Mouse (Mus musculus): ENCODE results near the gene Gm17026. TPM values are rescaled to one million over a fixed set of nuclear protein-coding genes. Genes with fewer than 3 reads are reported as not detected.
"Not testable (repeated sequence)": the region's sequence is repeated elsewhere in the genome, so short reads cannot be mapped to it uniquely, and the experiment has no call there.

The Gm17026 gene
- total RNA-seq (2014; fragmentation: Nextera tagmentation): not detected in 2 replicates
- not detected in 2 replicates for total RNA-seq (2017)
- not detected in 2 replicates for polyA plus RNA-seq (2012)

DNA sequence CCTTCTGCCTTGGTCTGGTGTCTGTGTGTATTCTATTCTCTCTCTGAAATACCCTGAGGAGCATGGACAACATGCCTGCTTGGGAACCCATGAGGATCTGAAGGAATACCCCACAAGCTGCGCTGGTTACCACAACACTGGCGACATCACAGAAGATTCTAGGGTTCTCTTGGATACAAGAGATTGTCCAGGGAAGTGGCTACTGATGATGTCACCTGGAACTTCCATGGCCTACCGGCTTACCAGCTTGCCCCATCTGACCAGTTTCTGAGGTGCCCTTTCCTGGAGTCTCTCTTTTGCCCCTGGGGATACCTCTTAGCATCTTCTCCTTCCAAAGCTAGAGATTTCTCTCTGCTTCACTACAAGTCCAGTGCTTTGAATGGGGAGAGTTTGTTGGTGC is at the start of gene Gm17026:
Gm17026 (minus strand) TSS at position 101 of the 400 bp plus-strand sequence.
- not testable (repeated sequence) for H3K27me3 ChIP-seq (ENCODE audit: insufficient read depth, low read length); ATAC-seq (ENCODE audit: extremely low read depth, insufficient number of reproducible peaks, low FRiP score, poor library complexity, severe bottlenecking); DNase-seq (ENCODE audit: low spot score); H3K36me3 ChIP-seq (replicated peaks); H3K4me1 ChIP-seq (ENCODE audit: insufficient read depth, low read depth, low read length); H3K9me3 ChIP-seq (replicated peaks); H3K4me3 ChIP-seq (ENCODE audit: low read depth, low read length)

- not testable (repeated sequence) for H3K4me3 ChIP-seq (ENCODE audit: low read depth, low read length); H3K36me3 ChIP-seq (replicated peaks); ATAC-seq (ENCODE audit: extremely low read depth, insufficient number of reproducible peaks, low FRiP score, poor library complexity, severe bottlenecking); H3K9me3 ChIP-seq (replicated peaks); DNase-seq (ENCODE audit: low spot score); H3K27me3 ChIP-seq (ENCODE audit: insufficient read depth, low read length); H3K4me1 ChIP-seq (ENCODE audit: insufficient read depth, low read depth, low read length)
These were observed 37.4 kb upstream of the Gm17026 start, which contains the start of gene Gm9611 for GRCm38 (mm10) chr14:42297258-42297657. TSS of gene Gm9611 (minus strand) at chr14:42297358.

DNA sequence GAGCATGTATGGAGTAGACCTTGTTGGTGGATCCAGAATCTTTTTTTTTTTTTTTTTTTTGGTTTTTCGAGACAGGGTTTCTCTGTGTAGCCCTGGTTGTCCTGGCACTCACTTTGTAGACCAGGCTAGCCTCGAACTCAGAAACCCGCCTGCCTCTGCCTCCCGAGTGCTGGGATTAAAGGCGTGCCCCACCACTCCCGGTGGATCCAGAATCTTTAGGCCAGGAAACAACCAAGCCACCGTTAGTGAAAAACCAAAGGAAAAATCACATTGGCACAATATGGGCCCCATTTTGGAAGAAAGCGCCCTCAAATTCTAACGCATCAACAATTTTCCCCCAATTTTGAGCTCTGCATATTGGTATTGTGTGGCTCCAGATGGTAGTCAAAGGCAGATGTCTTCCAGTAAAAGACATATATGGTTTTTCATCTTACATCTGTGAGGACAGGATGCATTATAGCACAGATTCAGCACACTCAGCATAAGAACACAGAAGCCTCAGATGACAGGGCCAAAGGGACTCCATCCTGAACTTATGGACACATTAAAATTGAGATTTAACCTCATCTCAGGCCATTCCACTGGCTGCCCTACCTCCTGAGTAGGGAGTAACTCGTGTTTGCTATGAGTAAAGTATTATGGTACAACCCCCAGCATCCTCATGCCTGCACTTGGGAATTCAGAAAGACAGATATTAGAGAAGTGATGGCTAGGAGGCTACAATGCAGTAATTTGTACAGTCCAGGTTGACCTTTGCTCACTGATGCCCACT is 42.9 kb downstream of the Gm17026 start:
- not testable (repeated sequence) for H3K36me3 ChIP-seq (replicated peaks); H3K9me3 ChIP-seq (replicated peaks); H3K4me1 ChIP-seq (ENCODE audit: insufficient read depth, low read depth, low read length); H3K27me3 ChIP-seq (ENCODE audit: insufficient read depth, low read length); ATAC-seq (ENCODE audit: extremely low read depth, insufficient number of reproducible peaks, low FRiP score, poor library complexity, severe bottlenecking); H3K4me3 ChIP-seq (ENCODE audit: low read depth, low read length); DNase-seq (ENCODE audit: low spot score)

Other genes starting within 250 kb of the Gm17026 start
- gene Gm7951, start 142.7 kb downstream of the Gm17026 start, total RNA-seq (2014; fragmentation: Nextera tagmentation): not detected in 2 replicates
- not detected in 2 replicates for gene Gm7951, start 142.7 kb downstream of the Gm17026 start, total RNA-seq (2017)
- gene Gm7951, start 142.7 kb downstream of the Gm17026 start, polyA plus RNA-seq (2012): not detected in 2 replicates
- not detected in 2 replicates for gene Gm17027, start 97.4 kb downstream of the Gm17026 start, total RNA-seq (2014; fragmentation: Nextera tagmentation)
- gene Gm17027, start 97.4 kb downstream of the Gm17026 start, total RNA-seq (2017): not detected in 2 replicates
- gene Gm17027, start 97.4 kb downstream of the Gm17026 start, polyA plus RNA-seq (2012): not detected in 2 replicates
- gene Gm3573, start 69.3 kb downstream of the Gm17026 start, total RNA-seq (2014; fragmentation: Nextera tagmentation): not detected in 2 replicates
- gene Gm3573, start 69.3 kb downstream of the Gm17026 start, total RNA-seq (2017): not detected in 2 replicates
- not detected in 2 replicates for gene Gm3573, start 69.3 kb downstream of the Gm17026 start, polyA plus RNA-seq (2012)
- gene Gm9611, start 37.3 kb upstream of the Gm17026 start, total RNA-seq (2014; fragmentation: Nextera tagmentation): not detected in 2 replicates
- not detected in 2 replicates for gene Gm9611, start 37.3 kb upstream of the Gm17026 start, total RNA-seq (2017)
- not detected in 2 replicates for gene Gm9611, start 37.3 kb upstream of the Gm17026 start, polyA plus RNA-seq (2012)
- gene Gm7995, start 50.2 kb upstream of the Gm17026 start, total RNA-seq (2014; fragmentation: Nextera tagmentation): 2.8 and 3.9 TPM in 2 replicates
- 0.52 and 1.9 TPM in 2 replicates for gene Gm7995, start 50.2 kb upstream of the Gm17026 start, total RNA-seq (2017)
- gene Gm7995, start 50.2 kb upstream of the Gm17026 start, polyA plus RNA-seq (2012): not detected in 2 replicates
- not detected in 2 replicates for gene Gm8005, start 179.6 kb upstream of the Gm17026 start, total RNA-seq (2014; fragmentation: Nextera tagmentation)
- not detected in 2 replicates for gene Gm8005, start 179.6 kb upstream of the Gm17026 start, total RNA-seq (2017)
- not detected in 2 replicates for gene Gm8005, start 179.6 kb upstream of the Gm17026 start, polyA plus RNA-seq (2012)
- gene Gm8011, start 203.8 kb upstream of the Gm17026 start, total RNA-seq (2014; fragmentation: Nextera tagmentation): not detected in 2 replicates
- not detected in 2 replicates for gene Gm8011, start 203.8 kb upstream of the Gm17026 start, total RNA-seq (2017)
- gene Gm8011, start 203.8 kb upstream of the Gm17026 start, polyA plus RNA-seq (2012): not detected in 2 replicates
- gene Gm8020, start 242.3 kb upstream of the Gm17026 start, total RNA-seq (2014; fragmentation: Nextera tagmentation): not detected in 2 replicates
- gene Gm8020, start 242.3 kb upstream of the Gm17026 start, total RNA-seq (2017): 0.11 and 0.17 TPM in 2 replicates
- not detected in 2 replicates for gene Gm8020, start 242.3 kb upstream of the Gm17026 start, polyA plus RNA-seq (2012)

Measured in G1E (cell line).